Mouse (Mus musculus): Measurements from ENCODE around the gene Nfatc3.

- no peak for TF ChIP-seq POLR2A (IDR thresholded peaks at IDR 0.05; ENCODE audit: low read depth, low read length)
- no peak for TF ChIP-seq CTCF (IDR thresholded peaks at IDR 0.05; ENCODE audit: borderline replicate concordance, insufficient read depth, low read length)
These were observed 73.7 kb downstream of the Nfatc3 start for GRCm38 (mm10) chr8:106132356-106132755.

Data from embryonic fibroblast, embryonic 13.5 days (primary cell).